Mouse (Mus musculus) CD8-positive naive resting alpha-beta T cell, adult 2 months (primary cell): Measurements from ENCODE around the gene Dnmt3l.
A peak's percentile ranks its signal among the peaks of the same experiment; 100 is the strongest.

Experiments used
- DNase-seq, 2 experiments: peaks; one replicate each; pipeline ENCODE4 v3.0.0; 2022; ENCODE audit warnings: low read depth in 2 of 2, low spot score in 2 of 2

The Dnmt3l gene

GRCm38 (mm10) chr10:78031987-78032386 is 9.8 kb upstream of the Dnmt3l start:
- no peak for DNase-seq

- no peak for DNase-seq
Measured at GRCm38 (mm10) chr10:78037139-78037538, 4.6 kb upstream of the Dnmt3l start.

- no peak for DNase-seq
Measured at GRCm38 (mm10) chr10:78042096-78042495, 349 bp downstream of the Dnmt3l start.

- no peak for DNase-seq
Measured at GRCm38 (mm10) chr10:78042697-78043405, 1.1 kb downstream of the Dnmt3l start.

GRCm38 (mm10) chr10:78043406-78043836 is 1.7 kb downstream of the Dnmt3l start, which contains the start of gene Aire:
Aire (minus strand) TSS chr10:78043610.
- DNase-seq, result peak; percentile 66 to 72

- DNase-seq, result no peak
Measured at GRCm38 (mm10) chr10:78044531-78044930, 2.8 kb downstream of the Dnmt3l start.

- DNase-seq, result no peak
Measured at GRCm38 (mm10) chr10:78046388-78046787, 4.6 kb downstream of the Dnmt3l start.

- no peak for DNase-seq
Measured at GRCm38 (mm10) chr10:78048061-78048730, 6.4 kb downstream of the Dnmt3l start.

- no peak for DNase-seq
Measured at GRCm38 (mm10) chr10:78049519-78050035, 7.8 kb downstream of the Dnmt3l start.

- DNase-seq, result no peak
Measured at GRCm38 (mm10) chr10:78054633-78055565, 13.2 kb downstream of the Dnmt3l start.

GRCm38 (mm10) chr10:78057056-78057455 is 15.3 kb downstream of the Dnmt3l start:
- no peak for DNase-seq

GRCm38 (mm10) chr10:78063122-78063521 is 21.4 kb downstream of the Dnmt3l start:
- no peak for DNase-seq

GRCm38 (mm10) chr10:78067226-78067625 is 25.5 kb downstream of the Dnmt3l start:
- no peak for DNase-seq

- DNase-seq, result no peak
Measured at GRCm38 (mm10) chr10:78068541-78068940, 26.8 kb downstream of the Dnmt3l start.

GRCm38 (mm10) chr10:78069101-78070011 is 27.6 kb downstream of the Dnmt3l start, which contains the start of gene Icosl:
Icosl (plus strand) TSS chr10:78069302.
- peak; percentile 47 to 61 for DNase-seq

GRCm38 (mm10) chr10:78074151-78074550 is 32.4 kb downstream of the Dnmt3l start:
- no peak for DNase-seq

GRCm38 (mm10) chr10:78074977-78075376 is 33.2 kb downstream of the Dnmt3l start:
- DNase-seq, result peak in 1 of 2 experiments; percentile 38

GRCm38 (mm10) chr10:78077862-78078261 is 36.1 kb downstream of the Dnmt3l start:
- DNase-seq, result no peak

GRCm38 (mm10) chr10:78078276-78078675 is 36.5 kb downstream of the Dnmt3l start:
- peak in 1 of 2 experiments; percentile 24 for DNase-seq
